Mouse (Mus musculus): ENCODE measurements around the gene Taok3. TPM values are rescaled to one million over a fixed set of nuclear protein-coding genes. Genes with fewer than 3 reads are reported as not detected.

Gene Taok3
- 40.6 and 45.7 TPM in 2 replicates for polyA plus RNA-seq (2012; rRNA removed)

DNA sequence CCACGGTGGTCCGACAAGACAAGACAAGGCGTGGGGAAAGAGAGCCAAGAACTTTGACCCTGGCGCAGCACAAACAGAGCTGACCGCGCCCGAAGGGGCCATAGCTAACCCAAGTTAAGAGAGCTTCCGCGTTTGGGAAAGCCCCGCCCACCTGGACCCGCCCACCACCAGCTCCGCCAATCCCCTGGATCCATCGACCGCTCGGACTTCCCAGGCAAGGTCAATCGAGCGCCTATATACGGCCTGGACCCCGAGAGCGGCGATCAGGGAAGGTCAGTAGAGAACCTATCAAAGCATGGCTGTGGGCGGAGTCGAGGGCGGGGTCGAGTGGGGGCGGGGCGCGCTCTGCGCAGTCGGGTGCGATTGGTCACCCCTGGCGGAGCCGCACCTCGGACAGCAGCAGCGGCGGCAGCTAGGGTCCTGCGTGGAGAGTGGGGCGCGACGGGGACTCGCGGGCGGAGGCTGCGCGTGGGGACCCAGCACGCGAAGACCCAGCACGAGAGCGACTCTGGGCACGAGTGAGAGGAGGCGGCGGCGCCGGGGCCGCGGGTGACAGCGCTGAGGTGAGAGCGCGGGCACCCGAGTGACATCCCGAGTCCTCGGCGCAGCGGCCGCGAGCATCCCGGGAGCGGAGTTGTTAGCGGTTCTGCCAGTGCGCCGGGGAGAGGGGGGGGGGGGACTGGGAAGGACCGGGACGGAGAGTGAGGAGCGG lies at the start of gene Taok3:
Gene Taok3 (plus strand): TSS at position 353 of the 712 bp plus-strand sequence.
- Histone ChIP-seq H3K4me3 (ENCODE audit: insufficient read depth, low read length) (peak within 1 kb of the TSS; percentile 62), H3K27ac (ENCODE audit: insufficient read depth, low read length) (no peak within 1 kb of the TSS), H3K4me1 (ENCODE audit: control insufficient read depth, insufficient read depth, low read length) (no peaks in the 10 kb centered on the region; the same call in 1 of the 2 replicates)
- TF ChIP-seq CTCF (IDR thresholded peaks at IDR 0.05; ENCODE audit: extremely low read depth, insufficient read depth, low read length) (no peak), POLR2A (IDR thresholded peaks at IDR 0.05; ENCODE audit: extremely low read depth, insufficient read depth, low read length) (peak; percentile 63; the same call in 1 of the 2 replicates)

DNA sequence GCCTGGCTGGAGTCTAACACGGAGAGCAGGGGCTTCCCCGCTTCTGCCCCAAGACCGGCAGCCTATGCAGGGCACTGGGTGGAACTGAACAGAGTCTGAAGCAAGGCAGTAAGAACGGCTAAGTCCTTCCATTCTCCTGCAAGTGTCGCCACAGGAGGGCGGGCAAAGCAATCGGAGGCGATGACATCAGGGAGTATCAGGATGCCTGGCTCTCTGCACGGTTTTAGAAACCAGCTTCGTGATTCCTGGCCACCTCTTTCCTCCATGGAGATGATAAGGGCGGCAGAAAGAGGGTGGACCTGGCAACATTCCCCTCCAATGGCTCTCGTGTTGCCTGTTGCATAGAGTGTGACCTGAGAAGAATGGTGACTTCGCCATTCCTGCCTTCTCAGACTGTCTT lies 32.2 kb upstream of the Taok3 start:
- TF ChIP-seq CTCF (IDR thresholded peaks at IDR 0.05; ENCODE audit: extremely low read depth, insufficient read depth, low read length) (0 out of 2 replicates have a peak, but pooled peaks have one; percentile 22), POLR2A (IDR thresholded peaks at IDR 0.05; ENCODE audit: extremely low read depth, insufficient read depth, low read length) (no peak)
- Histone ChIP-seq H3K4me3 (ENCODE audit: insufficient read depth, low read length) (peak overlapping the region; percentile 4; the same call in 1 of the 2 replicates), H3K4me1 (ENCODE audit: control insufficient read depth, insufficient read depth, low read length) (no peaks in the 10 kb centered on the region), H3K27ac (ENCODE audit: insufficient read depth, low read length) (no peak overlapping the region)

DNA sequence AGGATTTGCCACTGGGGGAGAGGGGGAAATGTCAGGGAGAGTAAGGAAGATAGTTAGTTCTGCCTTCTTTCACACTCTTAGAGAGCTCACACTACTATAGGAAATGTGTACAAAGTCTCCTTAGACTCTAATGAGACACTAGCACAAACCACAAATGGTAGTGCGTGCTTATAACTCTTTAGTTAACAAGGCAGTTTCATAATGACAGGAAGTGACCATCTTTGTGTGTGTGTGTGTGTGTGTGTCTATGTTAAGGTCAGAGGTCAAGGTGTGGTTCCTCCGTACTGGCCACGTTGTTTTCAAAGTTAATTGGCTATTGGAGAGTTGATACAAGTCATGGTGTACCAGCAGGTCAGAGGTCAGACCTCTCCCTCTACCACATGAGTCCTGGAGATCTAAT lies 30.8 kb upstream of the Taok3 start:
- TF ChIP-seq CTCF (IDR thresholded peaks at IDR 0.05; ENCODE audit: extremely low read depth, insufficient read depth, low read length): no peak
- TF ChIP-seq POLR2A (IDR thresholded peaks at IDR 0.05; ENCODE audit: extremely low read depth, insufficient read depth, low read length): no peak
- Histone ChIP-seq H3K27ac (ENCODE audit: insufficient read depth, low read length) (no peak overlapping the region), H3K4me1 (ENCODE audit: control insufficient read depth, insufficient read depth, low read length) (no peaks in the 10 kb centered on the region), H3K4me3 (ENCODE audit: insufficient read depth, low read length) (no peak overlapping the region)

DNA sequence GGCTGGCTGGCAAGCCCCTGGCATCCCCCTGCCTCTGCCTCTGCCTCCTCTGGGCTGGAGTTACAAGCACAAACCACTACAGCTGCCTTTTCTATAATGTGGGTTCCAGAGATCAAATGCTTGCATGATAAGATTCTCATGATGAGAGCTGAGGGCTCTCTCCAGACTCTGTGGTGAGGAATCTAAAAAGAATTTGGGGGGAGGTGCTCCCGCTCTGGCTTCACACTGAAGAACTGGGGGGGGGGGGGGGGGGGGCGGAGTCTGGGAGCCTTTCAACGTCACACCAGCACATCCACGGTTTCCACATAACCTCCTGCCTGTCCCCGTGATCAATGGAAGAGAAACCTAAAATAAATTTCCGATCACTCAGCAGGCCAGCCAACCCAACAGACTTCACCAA lies 30.1 kb upstream of the Taok3 start:
- no peak overlapping the region for H3K4me3 ChIP-seq (ENCODE audit: insufficient read depth, low read length)
- H3K27ac ChIP-seq (ENCODE audit: insufficient read depth, low read length): no peak overlapping the region
- TF ChIP-seq CTCF (IDR thresholded peaks at IDR 0.05; ENCODE audit: extremely low read depth, insufficient read depth, low read length): no peak
- no peak for TF ChIP-seq POLR2A (IDR thresholded peaks at IDR 0.05; ENCODE audit: extremely low read depth, insufficient read depth, low read length)
- no peaks in the 10 kb centered on the region for H3K4me1 ChIP-seq (ENCODE audit: control insufficient read depth, insufficient read depth, low read length)

DNA sequence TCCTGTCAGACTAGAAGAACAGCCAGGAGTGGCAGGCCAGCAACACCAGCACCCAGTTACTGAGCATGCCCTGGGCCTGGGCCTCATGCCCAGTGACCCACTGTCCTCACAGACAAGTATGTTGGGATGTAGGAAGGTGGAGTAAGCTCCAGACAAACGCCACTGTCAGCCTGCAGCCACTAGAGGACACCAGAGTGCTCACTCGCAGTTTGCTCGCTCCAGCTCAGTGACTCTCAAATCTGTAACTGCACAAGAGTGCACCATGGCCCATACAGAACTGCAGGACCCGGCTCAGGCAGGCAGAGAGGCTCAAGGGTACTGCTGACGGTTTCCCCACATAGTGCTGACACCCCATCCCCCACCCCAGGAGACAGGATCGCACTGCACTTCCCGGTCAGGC lies 25.5 kb upstream of the Taok3 start:
- Histone ChIP-seq H3K4me3 (ENCODE audit: insufficient read depth, low read length) (no peak overlapping the region), H3K4me1 (ENCODE audit: control insufficient read depth, insufficient read depth, low read length) (no peaks in the 10 kb centered on the region), H3K27ac (ENCODE audit: insufficient read depth, low read length) (no peak overlapping the region)
- TF ChIP-seq CTCF (IDR thresholded peaks at IDR 0.05; ENCODE audit: extremely low read depth, insufficient read depth, low read length) (peak; percentile 85), POLR2A (IDR thresholded peaks at IDR 0.05; ENCODE audit: extremely low read depth, insufficient read depth, low read length) (no peak)

DNA sequence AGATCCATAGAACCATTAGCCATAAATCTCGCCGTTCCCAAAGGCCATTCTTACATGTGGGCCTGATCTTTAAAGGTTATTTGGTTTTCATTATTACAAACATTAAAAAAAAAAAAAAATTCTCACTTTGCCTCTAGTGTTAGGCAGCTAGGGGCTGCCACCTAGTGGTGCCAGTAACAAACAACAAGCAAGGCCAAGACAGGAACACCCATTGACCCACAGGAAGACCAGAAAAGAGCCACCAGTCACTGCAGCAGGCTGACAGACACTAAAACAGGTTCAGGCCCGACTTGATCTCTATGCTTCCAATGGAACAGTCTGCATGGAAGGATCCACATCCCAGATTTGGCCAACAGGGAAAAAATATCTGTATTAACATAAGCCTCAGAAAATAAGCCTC lies 23.2 kb upstream of the Taok3 start:
- TF ChIP-seq POLR2A (IDR thresholded peaks at IDR 0.05; ENCODE audit: extremely low read depth, insufficient read depth, low read length): no peak
- TF ChIP-seq CTCF (IDR thresholded peaks at IDR 0.05; ENCODE audit: extremely low read depth, insufficient read depth, low read length): peak; percentile 75
- H3K27ac ChIP-seq (ENCODE audit: insufficient read depth, low read length): no peak overlapping the region
- H3K4me1 ChIP-seq (ENCODE audit: control insufficient read depth, insufficient read depth, low read length): no peaks in the 10 kb centered on the region
- no peak overlapping the region for H3K4me3 ChIP-seq (ENCODE audit: insufficient read depth, low read length)

DNA sequence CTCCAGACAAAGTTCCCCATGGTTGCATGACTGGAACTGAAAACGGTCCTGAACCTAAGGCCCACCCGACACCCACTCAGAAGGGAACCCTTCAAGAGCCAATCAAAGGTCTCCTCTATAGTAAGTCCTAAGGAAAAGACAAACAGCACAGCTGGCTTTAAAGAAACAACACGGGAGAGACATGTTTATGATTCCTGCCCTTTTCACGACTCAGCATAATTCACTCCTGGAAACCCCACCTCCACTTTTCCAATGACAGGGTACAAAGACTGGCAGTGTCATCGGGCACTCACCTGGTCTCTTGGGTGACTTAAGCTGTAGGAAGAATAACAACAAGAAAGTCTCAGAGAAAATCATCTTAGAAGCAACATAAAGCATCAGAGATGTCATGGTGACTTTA lies 20.9 kb upstream of the Taok3 start:
- TF ChIP-seq POLR2A (IDR thresholded peaks at IDR 0.05; ENCODE audit: extremely low read depth, insufficient read depth, low read length) (no peak), CTCF (IDR thresholded peaks at IDR 0.05; ENCODE audit: extremely low read depth, insufficient read depth, low read length) (no peak)
- H3K27ac ChIP-seq (ENCODE audit: insufficient read depth, low read length): no peak overlapping the region
- no peaks in the 10 kb centered on the region for H3K4me1 ChIP-seq (ENCODE audit: control insufficient read depth, insufficient read depth, low read length)
- no peak overlapping the region for H3K4me3 ChIP-seq (ENCODE audit: insufficient read depth, low read length)

DNA sequence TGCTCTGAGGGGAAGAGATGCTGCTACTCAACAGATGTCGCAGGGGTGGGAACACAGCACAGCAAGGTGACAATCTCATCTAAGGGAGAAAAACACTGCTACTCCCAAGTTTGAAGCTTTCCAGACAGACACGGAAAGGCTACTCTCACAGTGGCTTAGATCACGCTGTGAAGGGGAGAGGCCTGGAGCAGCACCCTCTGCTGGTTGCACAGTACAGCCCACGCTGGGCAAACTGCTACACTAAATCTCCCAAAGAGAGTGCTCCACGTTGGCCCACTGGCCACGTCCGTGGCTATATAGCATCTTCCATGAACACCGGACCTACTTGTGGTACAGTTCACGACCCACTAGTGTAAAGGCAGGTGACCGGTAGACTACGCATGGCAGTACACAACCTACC lies 20.2 kb upstream of the Taok3 start:
- H3K4me3 ChIP-seq (ENCODE audit: insufficient read depth, low read length): no peak overlapping the region
- TF ChIP-seq POLR2A (IDR thresholded peaks at IDR 0.05; ENCODE audit: extremely low read depth, insufficient read depth, low read length) (no peak), CTCF (IDR thresholded peaks at IDR 0.05; ENCODE audit: extremely low read depth, insufficient read depth, low read length) (peak; percentile 54)
- no peak overlapping the region for H3K27ac ChIP-seq (ENCODE audit: insufficient read depth, low read length)
- no peaks in the 10 kb centered on the region for H3K4me1 ChIP-seq (ENCODE audit: control insufficient read depth, insufficient read depth, low read length)

DNA sequence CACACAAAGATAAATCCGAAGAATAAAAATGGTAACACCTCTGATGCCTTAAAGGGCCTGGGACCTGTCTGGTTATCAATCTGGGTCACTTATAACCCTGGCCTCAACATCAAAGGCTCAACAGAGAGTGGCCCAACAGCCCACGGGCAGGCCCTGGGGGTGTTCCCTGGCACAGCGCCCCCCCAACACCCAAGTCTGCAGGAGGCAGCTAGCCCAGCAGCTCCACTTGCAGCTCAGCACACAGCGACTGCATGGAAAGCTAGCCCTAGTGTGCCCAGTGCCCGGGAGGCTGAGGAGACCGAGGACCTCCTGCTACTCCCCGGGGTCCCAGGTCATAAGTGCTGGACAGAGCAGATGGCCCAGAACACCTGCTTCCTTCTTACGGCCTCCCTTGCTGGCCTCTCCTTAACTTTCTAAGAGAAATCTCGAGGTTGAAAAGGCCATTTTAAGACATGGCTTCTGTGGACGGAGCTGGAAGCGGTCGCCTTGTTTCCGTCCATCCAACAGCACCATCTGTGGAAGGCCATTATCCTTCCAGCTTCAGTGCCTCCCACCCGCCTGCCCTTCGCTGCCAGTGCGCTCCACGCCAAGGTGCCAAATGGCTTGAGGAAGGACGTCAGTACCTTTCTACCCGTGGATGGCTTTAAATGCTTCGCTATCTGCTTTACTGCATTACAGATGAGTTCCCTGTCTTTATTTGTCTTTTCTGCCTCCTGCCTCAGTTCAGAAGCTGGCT lies 16.6 kb upstream of the Taok3 start:
- TF ChIP-seq POLR2A (IDR thresholded peaks at IDR 0.05; ENCODE audit: extremely low read depth, insufficient read depth, low read length) (no peak), CTCF (IDR thresholded peaks at IDR 0.05; ENCODE audit: extremely low read depth, insufficient read depth, low read length) (no peak)
- Histone ChIP-seq H3K4me3 (ENCODE audit: insufficient read depth, low read length) (no peak overlapping the region), H3K4me1 (ENCODE audit: control insufficient read depth, insufficient read depth, low read length) (no peaks in the 10 kb centered on the region), H3K27ac (ENCODE audit: insufficient read depth, low read length) (no peak overlapping the region)

DNA sequence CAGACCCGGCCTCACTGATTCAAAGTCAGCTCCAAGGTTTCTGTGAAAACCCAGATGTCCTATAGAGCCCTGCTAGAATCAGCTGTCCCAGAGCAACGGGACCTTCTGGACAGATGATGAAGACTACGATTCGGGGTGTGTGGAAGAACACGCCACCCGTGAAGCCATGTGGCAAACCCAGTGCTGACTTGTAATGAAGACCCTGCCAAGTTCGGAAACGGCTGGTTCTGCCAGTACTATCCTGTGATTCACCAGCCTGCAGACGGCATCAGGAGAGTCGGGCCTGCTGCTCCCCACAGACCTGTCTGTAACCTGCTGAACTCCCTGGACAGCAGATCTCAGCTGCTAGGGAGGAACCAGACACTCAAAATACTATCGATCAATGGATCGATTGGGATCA lies 15.6 kb upstream of the Taok3 start:
- Histone ChIP-seq H3K4me3 (ENCODE audit: insufficient read depth, low read length) (no peak overlapping the region), H3K27ac (ENCODE audit: insufficient read depth, low read length) (no peak overlapping the region), H3K4me1 (ENCODE audit: control insufficient read depth, insufficient read depth, low read length) (no peaks in the 10 kb centered on the region)
- TF ChIP-seq POLR2A (IDR thresholded peaks at IDR 0.05; ENCODE audit: extremely low read depth, insufficient read depth, low read length) (no peak), CTCF (IDR thresholded peaks at IDR 0.05; ENCODE audit: extremely low read depth, insufficient read depth, low read length) (no peak)
